Mouse (Mus musculus): ENCODE results near the gene Areg. TPM values are rescaled to one million over a fixed set of nuclear protein-coding genes. Genes with fewer than 3 reads are reported as not detected.

The Areg gene
- 0.56 and 0.92 TPM in 2 replicates for polyA plus RNA-seq (2014; fragmentation: Nextera tagmentation; extraction: Ambion mirVana)

DNA sequence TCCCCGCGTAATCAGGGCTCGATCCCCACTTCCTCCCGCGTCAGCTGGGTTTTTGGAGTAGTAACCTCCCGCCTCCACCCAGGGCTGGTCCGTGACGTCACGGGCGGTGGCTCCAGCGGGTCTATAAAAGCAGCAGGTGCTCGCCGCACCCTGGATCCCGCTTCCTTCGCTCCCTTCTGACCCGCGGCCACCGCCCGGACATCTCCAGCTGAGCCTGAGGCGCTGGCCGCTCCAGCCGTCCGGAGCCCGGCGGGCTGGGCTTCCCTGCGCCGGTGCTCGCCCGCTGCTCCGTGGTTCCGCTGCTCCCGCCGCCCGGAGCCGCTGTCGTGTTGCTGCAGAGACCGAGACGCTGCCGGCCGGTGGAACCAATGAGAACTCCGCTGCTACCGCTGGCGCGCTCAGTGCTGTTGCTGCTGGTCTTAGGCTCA lies at the start of gene Areg:
TSS of gene Areg (plus strand) at position 154 of the 428 bp plus-strand sequence.
- Histone ChIP-seq H3K4me2 (ENCODE audit: low read depth, low read length) (peak within 1 kb of the TSS; percentile 94), H3K4me3 (ENCODE audit: low read depth, low read length) (peak within 1 kb of the TSS; percentile 50), H3K9me3 (ENCODE audit: control insufficient read depth, low read length) (no peaks in the 10 kb centered on the region), H3K36me3 (ENCODE audit: control insufficient read depth, insufficient read depth, low read length) (no peaks in the 10 kb centered on the region), H3K4me1 (ENCODE audit: control insufficient read depth, insufficient read depth, low read length) (peaks cover 3% of the 10 kb centered on the region; the same call in 1 of the 2 replicates), H3K27ac (replicated peaks; ENCODE audit: low read depth, low read length) (no peak within 1 kb of the TSS), H3K9ac (ENCODE audit: low read depth, low read length) (peak within 1 kb of the TSS; percentile 48), H3K27me3 (replicated peaks; ENCODE audit: control insufficient read depth, insufficient read depth, low read length) (peaks cover 29% of the 10 kb centered on the region)
- WGBS, result under 1% methylated on average over 34 of the region's 44 CpGs
- ATAC-seq (ENCODE audit: low read depth) (peak; percentile 87), DNase-seq (ENCODE audit: low spot score) (peak; percentile 45)

DNA sequence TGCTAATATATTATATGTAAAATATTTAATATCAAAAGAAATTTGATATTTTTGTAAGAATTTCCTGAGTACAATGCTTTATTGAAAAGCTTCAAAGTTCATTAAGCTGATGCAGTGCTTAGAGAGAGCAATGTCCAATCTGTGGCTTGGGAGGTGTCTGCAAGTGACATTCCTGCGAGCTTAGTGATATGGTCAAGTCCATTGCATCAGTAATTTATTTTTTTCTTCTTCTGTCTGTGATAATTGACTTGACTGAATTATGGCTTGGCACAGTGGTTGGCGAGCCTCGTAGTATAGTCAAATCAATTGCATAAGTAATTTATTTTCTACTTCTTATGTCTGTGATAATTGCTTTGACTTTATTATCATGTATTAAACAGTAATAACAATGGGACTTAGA lies 49.1 kb upstream of the Areg start:
- DNase-seq (ENCODE audit: low spot score), result no peak
- 72% methylated on average over 3 of the region's 3 CpGs for WGBS
- H3K27ac ChIP-seq (replicated peaks; ENCODE audit: low read depth, low read length), result no peak overlapping the region
- no peak overlapping the region for H3K4me3 ChIP-seq (ENCODE audit: low read depth, low read length)
- H3K9me3 ChIP-seq (ENCODE audit: control insufficient read depth, low read length), result no peaks in the 10 kb centered on the region
- no peak for ATAC-seq (ENCODE audit: low read depth)
- H3K9ac ChIP-seq (ENCODE audit: low read depth, low read length), result no peak overlapping the region
- no peaks in the 10 kb centered on the region for H3K27me3 ChIP-seq (replicated peaks; ENCODE audit: control insufficient read depth, insufficient read depth, low read length)
- H3K4me2 ChIP-seq (ENCODE audit: low read depth, low read length), result no peak overlapping the region
- H3K36me3 ChIP-seq (ENCODE audit: control insufficient read depth, insufficient read depth, low read length), result no peaks in the 10 kb centered on the region
- H3K4me1 ChIP-seq (ENCODE audit: control insufficient read depth, insufficient read depth, low read length), result no peaks in the 10 kb centered on the region

DNA sequence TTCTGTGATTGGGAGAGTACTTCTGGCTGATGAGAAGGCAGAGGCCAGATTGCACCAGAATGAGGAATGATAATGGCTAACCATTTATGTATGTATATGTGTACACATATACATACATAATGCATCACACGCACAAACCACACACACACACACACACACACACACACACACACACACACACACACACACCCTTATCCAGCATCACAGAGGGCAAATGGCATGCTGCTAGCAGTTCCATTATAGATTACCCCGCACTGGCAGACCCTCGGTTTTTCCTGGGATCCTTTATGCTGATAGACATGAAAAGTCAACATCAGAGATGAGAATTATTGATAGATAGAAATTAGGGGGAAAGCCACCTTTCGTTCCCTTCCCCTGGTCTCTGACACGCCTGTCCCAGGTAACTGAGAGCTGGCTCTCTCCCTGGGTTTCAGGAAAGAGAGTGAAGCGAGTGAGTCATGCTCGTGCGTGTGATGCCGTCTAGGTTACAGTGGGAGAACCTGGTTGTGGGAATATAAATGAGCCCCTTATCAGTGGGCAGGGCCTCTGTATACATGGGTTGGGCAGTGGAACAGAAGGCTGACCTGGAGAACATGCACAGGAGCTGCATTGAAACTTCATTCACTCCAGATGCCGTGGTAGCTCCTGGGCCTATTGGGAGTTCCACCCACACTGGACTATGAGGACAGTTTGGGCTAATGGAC lies 41.3 kb upstream of the Areg start:
- 86% methylated on average over 10 of the region's 10 CpGs for WGBS
- ATAC-seq (ENCODE audit: low read depth), result no peak

DNA sequence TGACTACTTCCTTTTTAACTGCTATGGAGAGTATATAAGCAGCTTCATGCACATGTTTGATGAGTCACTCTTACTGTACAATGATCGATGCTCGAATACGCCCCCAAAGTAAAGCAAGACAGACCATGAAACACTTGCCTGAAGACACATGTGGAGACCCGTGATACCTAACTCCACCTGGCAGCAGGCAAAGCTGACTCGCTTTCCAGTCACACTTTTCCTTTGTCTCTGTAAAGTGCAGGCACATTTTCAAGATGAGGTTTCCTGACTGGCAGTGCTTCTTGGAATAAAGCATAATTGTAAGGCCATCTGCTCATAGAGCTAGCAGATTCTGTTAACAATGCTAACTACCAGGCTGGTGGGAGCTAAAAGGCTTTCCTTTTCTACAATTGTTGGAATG lies 37.7 kb upstream of the Areg start:
- Histone ChIP-seq H3K4me3 (ENCODE audit: low read depth, low read length) (no peak overlapping the region), H3K4me1 (ENCODE audit: control insufficient read depth, insufficient read depth, low read length) (no peaks in the 10 kb centered on the region), H3K9ac (ENCODE audit: low read depth, low read length) (no peak overlapping the region), H3K36me3 (ENCODE audit: control insufficient read depth, insufficient read depth, low read length) (no peaks in the 10 kb centered on the region), H3K27ac (replicated peaks; ENCODE audit: low read depth, low read length) (no peak overlapping the region), H3K27me3 (replicated peaks; ENCODE audit: control insufficient read depth, insufficient read depth, low read length) (no peaks in the 10 kb centered on the region), H3K9me3 (ENCODE audit: control insufficient read depth, low read length) (no peaks in the 10 kb centered on the region), H3K4me2 (ENCODE audit: low read depth, low read length) (no peak overlapping the region)
- WGBS, result 87% methylated on average over 5 of the region's 5 CpGs
- DNase-seq (ENCODE audit: low spot score), result no peak
- ATAC-seq (ENCODE audit: low read depth), result no peak

More for the DNA sequence above, 41.3 kb upstream of the Areg start:
- Histone ChIP-seq H3K9me3 (ENCODE audit: control insufficient read depth, low read length) (no peaks in the 10 kb centered on the region), H3K27me3 (replicated peaks; ENCODE audit: control insufficient read depth, insufficient read depth, low read length) (no peaks in the 10 kb centered on the region), H3K9ac (ENCODE audit: low read depth, low read length) (no peak overlapping the region), H3K36me3 (ENCODE audit: control insufficient read depth, insufficient read depth, low read length) (no peaks in the 10 kb centered on the region), H3K4me2 (ENCODE audit: low read depth, low read length) (no peak overlapping the region), H3K4me1 (ENCODE audit: control insufficient read depth, insufficient read depth, low read length) (no peaks in the 10 kb centered on the region), H3K4me3 (ENCODE audit: low read depth, low read length) (no peak overlapping the region), H3K27ac (replicated peaks; ENCODE audit: low read depth, low read length) (no peak overlapping the region)
- DNase-seq (ENCODE audit: low spot score), result no peak

DNA sequence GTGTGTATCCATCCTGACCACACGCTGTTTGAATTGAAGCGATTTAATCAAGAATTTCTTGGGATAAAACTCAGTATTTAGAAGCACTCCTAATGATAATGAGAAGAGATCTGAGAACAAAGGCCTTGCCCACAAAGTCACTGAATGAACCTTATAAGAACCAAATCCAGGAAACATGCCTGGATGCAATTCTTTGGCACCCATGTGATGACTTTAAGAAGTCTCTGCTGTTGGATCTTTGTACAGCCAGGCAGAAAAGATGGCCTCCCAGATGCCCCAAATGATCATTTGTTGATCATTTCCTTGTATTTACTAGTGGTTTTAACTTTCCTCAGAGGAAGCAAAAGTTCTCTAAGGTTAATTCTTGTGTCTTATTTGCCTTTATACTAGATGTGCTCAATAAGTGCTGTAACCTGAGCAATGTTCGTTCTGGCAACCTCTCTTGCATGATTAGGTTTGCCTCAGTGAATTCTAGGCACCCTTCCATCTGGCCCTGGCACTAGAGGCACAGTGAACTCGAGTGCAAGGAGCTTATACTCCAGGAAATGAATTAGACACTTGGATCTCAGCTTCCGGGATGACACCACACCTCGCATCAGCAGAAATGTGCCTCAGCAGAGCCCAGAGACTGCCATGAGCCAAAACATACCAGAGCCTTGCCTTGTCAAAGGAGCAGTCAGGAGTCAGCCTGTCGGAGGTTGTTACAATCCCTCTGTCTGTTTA lies 35.3 kb upstream of the Areg start:
- H3K9ac ChIP-seq (ENCODE audit: low read depth, low read length), result no peak overlapping the region
- no peaks in the 10 kb centered on the region for H3K4me1 ChIP-seq (ENCODE audit: control insufficient read depth, insufficient read depth, low read length)
- ATAC-seq (ENCODE audit: low read depth), result peak; percentile 75; the same call in 1 of the 2 replicates
- H3K36me3 ChIP-seq (ENCODE audit: control insufficient read depth, insufficient read depth, low read length), result no peaks in the 10 kb centered on the region
- H3K27me3 ChIP-seq (replicated peaks; ENCODE audit: control insufficient read depth, insufficient read depth, low read length), result no peaks in the 10 kb centered on the region
- H3K9me3 ChIP-seq (ENCODE audit: control insufficient read depth, low read length), result no peaks in the 10 kb centered on the region
- H3K27ac ChIP-seq (replicated peaks; ENCODE audit: low read depth, low read length), result no peak overlapping the region
- 64% methylated on average over 7 of the region's 7 CpGs for WGBS
- DNase-seq (ENCODE audit: low spot score), result peak; percentile 60
- no peak overlapping the region for H3K4me2 ChIP-seq (ENCODE audit: low read depth, low read length)
- no peak overlapping the region for H3K4me3 ChIP-seq (ENCODE audit: low read depth, low read length)

DNA sequence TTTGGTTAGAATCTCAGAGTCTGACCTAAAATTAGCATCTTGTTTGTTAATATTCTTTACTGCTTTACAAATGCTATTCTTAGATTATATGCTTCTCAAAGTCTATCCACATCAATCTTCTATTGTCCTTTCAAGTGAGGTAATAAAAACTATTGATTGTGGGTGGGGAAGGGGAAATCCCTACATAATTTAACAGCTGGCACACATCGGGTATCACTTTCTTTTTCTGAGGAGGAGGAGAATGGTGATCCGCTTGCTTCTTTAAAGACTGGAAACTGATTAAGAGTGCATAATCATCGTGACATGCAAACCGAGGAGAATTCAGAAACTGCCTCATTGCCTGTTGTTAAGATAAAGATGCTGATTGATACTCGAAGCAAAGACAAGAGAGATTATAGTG lies 33.2 kb upstream of the Areg start:
- H3K4me1 ChIP-seq (ENCODE audit: control insufficient read depth, insufficient read depth, low read length), result no peaks in the 10 kb centered on the region
- 80% methylated on average over 5 of the region's 5 CpGs for WGBS
- DNase-seq (ENCODE audit: low spot score) (no peak), ATAC-seq (ENCODE audit: low read depth) (no peak)
- no peaks in the 10 kb centered on the region for H3K27me3 ChIP-seq (replicated peaks; ENCODE audit: control insufficient read depth, insufficient read depth, low read length)
- no peaks in the 10 kb centered on the region for H3K9me3 ChIP-seq (ENCODE audit: control insufficient read depth, low read length)
- no peak overlapping the region for H3K4me3 ChIP-seq (ENCODE audit: low read depth, low read length)
- no peak overlapping the region for H3K9ac ChIP-seq (ENCODE audit: low read depth, low read length)
- no peaks in the 10 kb centered on the region for H3K36me3 ChIP-seq (ENCODE audit: control insufficient read depth, insufficient read depth, low read length)
- H3K27ac ChIP-seq (replicated peaks; ENCODE audit: low read depth, low read length), result no peak overlapping the region
- H3K4me2 ChIP-seq (ENCODE audit: low read depth, low read length), result no peak overlapping the region

DNA sequence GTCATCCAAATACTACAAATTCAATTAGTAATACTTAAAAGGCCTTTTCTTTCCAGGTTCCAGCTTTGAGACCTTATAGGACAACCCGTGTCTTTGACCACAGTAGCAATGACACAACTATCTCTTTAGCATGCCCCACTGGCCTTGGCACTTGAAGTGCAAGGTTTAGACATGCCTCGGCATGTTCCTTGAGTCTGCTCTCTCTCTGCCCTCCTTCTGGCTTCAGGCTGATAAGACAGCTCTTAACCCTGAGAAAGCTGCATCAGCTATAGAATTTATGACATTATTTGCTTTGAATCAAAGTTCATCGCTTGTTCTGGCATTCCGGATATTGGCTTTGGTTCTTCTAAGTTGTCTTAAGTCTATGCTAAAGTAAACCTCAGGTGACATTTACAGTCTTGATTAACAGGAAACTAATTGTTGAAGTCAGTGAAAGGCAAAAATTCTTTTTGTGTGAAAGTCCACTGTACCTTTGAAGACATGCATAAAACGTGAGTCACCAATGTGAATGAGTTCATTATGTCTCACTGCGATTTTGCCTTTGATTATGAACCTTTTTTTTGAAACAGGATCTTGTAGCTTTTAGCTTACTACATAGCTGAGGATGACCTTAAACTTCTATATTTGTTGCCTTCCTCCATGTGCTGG lies 29.3 kb upstream of the Areg start:
- Histone ChIP-seq H3K4me2 (ENCODE audit: low read depth, low read length) (no peak overlapping the region), H3K27me3 (replicated peaks; ENCODE audit: control insufficient read depth, insufficient read depth, low read length) (no peaks in the 10 kb centered on the region), H3K4me1 (ENCODE audit: control insufficient read depth, insufficient read depth, low read length) (no peaks in the 10 kb centered on the region), H3K9me3 (ENCODE audit: control insufficient read depth, low read length) (no peaks in the 10 kb centered on the region), H3K9ac (ENCODE audit: low read depth, low read length) (no peak overlapping the region), H3K4me3 (ENCODE audit: low read depth, low read length) (no peak overlapping the region), H3K27ac (replicated peaks; ENCODE audit: low read depth, low read length) (no peak overlapping the region), H3K36me3 (ENCODE audit: control insufficient read depth, insufficient read depth, low read length) (no peaks in the 10 kb centered on the region)
- WGBS, result 78% methylated on average over 6 of the region's 6 CpGs
- ATAC-seq (ENCODE audit: low read depth) (no peak), DNase-seq (ENCODE audit: low spot score) (peak; percentile 16)

DNA sequence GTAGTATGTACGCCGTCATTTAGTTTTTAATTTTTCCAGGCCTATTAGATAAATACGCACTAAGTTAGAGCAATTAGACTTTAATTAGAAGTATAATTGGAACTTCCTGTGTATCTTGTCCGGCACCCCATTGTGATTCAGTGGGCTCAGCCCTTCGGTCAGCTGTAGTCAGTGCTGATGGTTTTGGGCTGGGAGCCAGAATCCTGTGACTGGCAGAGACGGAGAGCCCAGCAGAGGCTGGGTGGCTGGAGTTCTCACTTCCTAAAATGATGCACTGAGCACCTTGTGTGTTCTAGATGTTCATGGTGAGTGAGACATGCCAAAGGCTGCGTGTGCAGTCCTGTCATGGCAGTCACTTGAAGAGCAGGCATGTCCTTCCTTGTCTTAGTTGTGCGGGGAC lies 28.4 kb upstream of the Areg start:
- ATAC-seq (ENCODE audit: low read depth) (no peak), DNase-seq (ENCODE audit: low spot score) (no peak)

More for the DNA sequence above, 28.4 kb upstream of the Areg start:
- Histone ChIP-seq H3K36me3 (ENCODE audit: control insufficient read depth, insufficient read depth, low read length) (no peaks in the 10 kb centered on the region), H3K27ac (replicated peaks; ENCODE audit: low read depth, low read length) (no peak overlapping the region), H3K27me3 (replicated peaks; ENCODE audit: control insufficient read depth, insufficient read depth, low read length) (no peaks in the 10 kb centered on the region), H3K9ac (ENCODE audit: low read depth, low read length) (no peak overlapping the region), H3K4me3 (ENCODE audit: low read depth, low read length) (no peak overlapping the region), H3K4me2 (ENCODE audit: low read depth, low read length) (no peak overlapping the region), H3K4me1 (ENCODE audit: control insufficient read depth, insufficient read depth, low read length) (no peaks in the 10 kb centered on the region), H3K9me3 (ENCODE audit: control insufficient read depth, low read length) (no peaks in the 10 kb centered on the region)
- WGBS, result 80% methylated on average over 8 of the region's 8 CpGs
